Mouse (Mus musculus): ENCODE measurements around the gene AU040320. TPM values are rescaled to one million over a fixed set of nuclear protein-coding genes. Genes with fewer than 3 reads are reported as not detected.

Gene AU040320
- polyA plus RNA-seq, 1 experiment from 2014 or later: 18.8 TPM

DNA sequence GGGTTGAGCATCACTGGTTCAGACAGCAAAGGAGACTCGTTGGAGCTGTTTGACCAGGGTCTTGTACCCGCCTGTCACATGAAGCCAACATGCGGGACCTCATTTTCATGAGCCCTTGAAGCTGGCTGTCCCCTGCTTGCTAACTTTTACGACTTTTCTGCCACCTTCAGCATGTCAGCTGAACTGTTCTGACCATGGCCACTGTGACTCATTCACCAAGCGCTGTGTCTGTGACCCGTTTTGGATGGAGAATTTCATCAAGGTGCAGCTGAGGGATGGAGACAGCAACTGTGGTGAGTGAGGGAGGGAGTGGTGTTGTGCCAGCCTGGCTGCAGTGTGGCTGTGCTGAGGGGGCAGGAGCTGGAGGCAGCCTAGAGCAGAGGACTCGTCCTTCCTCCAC lies 93.6 kb downstream of the AU040320 start:
- H3K4me2 ChIP-seq (ENCODE audit: low read depth, low read length): no peak overlapping the region
- no peak for DNase-seq (ENCODE audit: low spot score)
- no peak overlapping the region for H3K27ac ChIP-seq (replicated peaks; ENCODE audit: low read depth, low read length)
- H3K4me1 ChIP-seq (ENCODE audit: control insufficient read depth, insufficient read depth, low read length): no peaks in the 10 kb centered on the region; the same call in 1 of the 2 replicates
- ATAC-seq (ENCODE audit: low read depth): no peak
- H3K9ac ChIP-seq (ENCODE audit: low read depth, low read length): no peak overlapping the region
- 61% methylated on average over 7 of the region's 7 CpGs for WGBS
- no peaks in the 10 kb centered on the region for H3K27me3 ChIP-seq (replicated peaks; ENCODE audit: control insufficient read depth, insufficient read depth, low read length)
- no peaks in the 10 kb centered on the region for H3K9me3 ChIP-seq (ENCODE audit: control insufficient read depth, low read length)
- H3K4me3 ChIP-seq (ENCODE audit: low read depth, low read length): no peak overlapping the region
- H3K36me3 ChIP-seq (ENCODE audit: control insufficient read depth, insufficient read depth, low read length): peaks cover 44% of the 10 kb centered on the region

DNA sequence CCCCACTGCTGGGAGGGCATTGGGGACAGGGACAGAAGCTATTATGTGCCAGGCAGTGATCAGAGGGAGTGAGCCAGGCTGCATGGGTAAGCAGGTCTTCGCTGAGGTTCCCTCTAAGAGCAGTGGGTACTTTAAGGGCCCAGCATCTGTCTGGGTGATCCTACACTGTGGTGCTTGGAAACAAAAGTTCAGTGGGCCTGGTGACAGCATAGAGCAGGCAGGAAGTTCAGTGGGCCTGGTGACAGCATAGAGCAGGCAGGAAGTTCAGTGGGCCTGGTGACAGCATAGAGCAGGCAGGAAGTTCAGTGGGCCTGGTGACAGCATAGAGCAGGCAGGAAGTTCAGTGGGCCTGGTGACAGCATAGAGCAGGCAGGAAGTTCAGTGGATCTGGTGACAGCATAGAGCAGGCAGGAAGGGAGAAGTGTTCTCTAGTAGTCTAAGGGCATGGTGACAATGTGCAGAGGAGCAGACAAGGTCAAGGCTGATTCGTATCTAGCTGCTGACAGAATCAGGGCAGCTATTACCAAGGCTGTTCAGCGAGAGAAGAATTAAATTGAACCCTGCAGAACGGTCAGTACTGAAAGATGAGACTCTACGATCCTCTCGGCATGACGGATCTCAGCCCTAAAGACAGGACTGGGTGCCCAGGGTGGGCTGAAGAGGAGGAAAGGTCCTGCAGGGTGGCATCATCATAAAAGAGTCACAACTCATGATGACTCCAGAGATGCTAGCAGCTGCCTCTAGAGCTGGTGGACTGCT lies 96.9 kb downstream of the AU040320 start:
- ATAC-seq (ENCODE audit: low read depth): 0 out of 2 replicates have a peak, but pooled peaks have one; percentile 8
- Histone ChIP-seq H3K36me3 (ENCODE audit: control insufficient read depth, insufficient read depth, low read length) (peaks cover 30% of the 10 kb centered on the region), H3K9ac (ENCODE audit: low read depth, low read length) (no peak overlapping the region), H3K27me3 (replicated peaks; ENCODE audit: control insufficient read depth, insufficient read depth, low read length) (no peaks in the 10 kb centered on the region), H3K4me3 (ENCODE audit: low read depth, low read length) (no peak overlapping the region), H3K4me2 (ENCODE audit: low read depth, low read length) (no peak overlapping the region), H3K9me3 (ENCODE audit: control insufficient read depth, low read length) (no peaks in the 10 kb centered on the region), H3K4me1 (ENCODE audit: control insufficient read depth, insufficient read depth, low read length) (no peaks in the 10 kb centered on the region; the same call in 1 of the 2 replicates), H3K27ac (replicated peaks; ENCODE audit: low read depth, low read length) (no peak overlapping the region; the same call in 1 of the 2 replicates)
- WGBS: 64% methylated on average over 7 of the region's 7 CpGs
- DNase-seq (ENCODE audit: low spot score): no peak

DNA sequence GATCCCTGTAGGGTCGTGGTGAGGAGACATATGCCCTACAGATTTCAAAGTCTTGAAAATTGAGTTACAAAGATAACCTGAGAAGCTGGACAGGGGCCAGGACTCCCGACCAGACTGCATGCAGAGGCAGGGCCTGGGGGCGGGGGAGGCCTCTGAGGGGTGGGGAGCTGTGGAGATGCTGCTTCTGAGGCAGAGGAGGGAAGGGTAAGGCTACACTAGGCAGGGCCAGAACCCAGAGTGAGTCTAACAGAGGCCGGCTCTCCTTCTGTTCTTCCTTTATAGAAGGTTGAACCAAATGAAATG lies 97.4 kb downstream of the AU040320 start:
- Histone ChIP-seq H3K36me3 (ENCODE audit: control insufficient read depth, insufficient read depth, low read length) (peaks cover 31% of the 10 kb centered on the region), H3K4me2 (ENCODE audit: low read depth, low read length) (no peak overlapping the region), H3K4me3 (ENCODE audit: low read depth, low read length) (no peak overlapping the region), H3K27ac (replicated peaks; ENCODE audit: low read depth, low read length) (no peak overlapping the region; the same call in 1 of the 2 replicates), H3K9me3 (ENCODE audit: control insufficient read depth, low read length) (no peaks in the 10 kb centered on the region), H3K27me3 (replicated peaks; ENCODE audit: control insufficient read depth, insufficient read depth, low read length) (no peaks in the 10 kb centered on the region), H3K4me1 (ENCODE audit: control insufficient read depth, insufficient read depth, low read length) (no peaks in the 10 kb centered on the region; the same call in 1 of the 2 replicates), H3K9ac (ENCODE audit: low read depth, low read length) (no peak overlapping the region)
- DNase-seq (ENCODE audit: low spot score) (peak; percentile 27), ATAC-seq (ENCODE audit: low read depth) (0 out of 2 replicates have a peak, but pooled peaks have one; percentile 32)
- 47% methylated on average over 4 of the region's 4 CpGs for WGBS

DNA sequence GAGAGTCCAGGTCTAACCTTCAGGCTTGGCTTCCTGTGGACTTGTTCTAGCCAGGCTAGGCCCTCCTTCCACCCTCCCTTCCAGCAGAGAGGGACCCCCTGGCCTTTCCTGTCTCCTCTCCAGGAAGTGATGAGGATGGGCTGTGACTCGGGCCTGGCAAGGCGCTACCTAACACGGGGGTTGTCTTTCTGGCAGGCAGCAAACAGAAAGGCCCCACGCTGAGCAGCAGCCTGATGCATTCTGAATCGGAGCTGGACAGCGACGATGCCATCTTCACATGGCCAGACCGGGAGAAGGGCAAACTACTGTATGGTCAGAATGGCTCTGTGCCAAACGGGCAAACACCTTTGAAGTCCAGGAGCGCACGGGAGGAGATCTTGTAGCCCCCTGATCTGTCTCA lies 99.6 kb downstream of the AU040320 start:
- Histone ChIP-seq H3K4me1 (ENCODE audit: control insufficient read depth, insufficient read depth, low read length) (no peaks in the 10 kb centered on the region; the same call in 1 of the 2 replicates), H3K27me3 (replicated peaks; ENCODE audit: control insufficient read depth, insufficient read depth, low read length) (no peaks in the 10 kb centered on the region), H3K9ac (ENCODE audit: low read depth, low read length) (no peak overlapping the region), H3K4me2 (ENCODE audit: low read depth, low read length) (no peak overlapping the region), H3K27ac (replicated peaks; ENCODE audit: low read depth, low read length) (no peak overlapping the region), H3K4me3 (ENCODE audit: low read depth, low read length) (no peak overlapping the region), H3K9me3 (ENCODE audit: control insufficient read depth, low read length) (no peaks in the 10 kb centered on the region), H3K36me3 (ENCODE audit: control insufficient read depth, insufficient read depth, low read length) (peaks cover 33% of the 10 kb centered on the region)
- ATAC-seq (ENCODE audit: low read depth): no peak
- DNase-seq (ENCODE audit: low spot score): no peak
- WGBS: 71% methylated on average over 11 of the region's 11 CpGs

DNA sequence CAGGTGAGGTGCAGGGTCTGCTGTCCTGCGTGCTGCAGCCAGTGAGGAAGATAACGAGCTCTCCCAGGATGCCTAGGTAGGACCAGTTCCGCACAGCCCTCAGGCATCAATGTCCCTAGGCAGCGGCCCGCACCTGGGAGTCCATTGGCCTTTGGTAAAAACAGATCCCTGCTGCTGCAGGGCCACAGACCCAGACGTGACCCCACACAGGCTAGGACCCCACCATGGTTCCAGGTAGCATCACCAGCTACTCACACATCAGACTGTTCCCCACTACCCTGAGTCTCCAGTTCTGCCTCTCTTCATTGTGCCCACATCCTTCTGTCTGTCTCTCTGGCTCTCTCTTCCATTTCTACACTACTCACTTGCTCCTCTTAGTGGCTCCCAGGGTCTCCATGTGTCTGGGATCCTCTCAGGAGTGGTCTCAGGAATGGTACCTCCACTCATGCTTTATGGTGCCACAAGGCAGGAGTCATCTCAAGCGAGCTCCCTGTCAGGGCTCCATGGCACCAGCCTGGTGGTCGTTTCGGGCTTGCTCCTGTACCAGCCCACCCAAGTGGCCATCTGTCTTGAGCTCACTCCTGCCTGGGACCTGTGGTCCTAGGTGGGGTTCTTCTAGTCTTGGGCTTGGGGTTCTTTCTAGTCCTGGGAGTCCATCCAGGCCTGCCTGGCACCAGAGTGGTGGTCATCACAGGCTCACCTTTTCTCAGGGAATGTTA lies 107.1 kb downstream of the AU040320 start:
- 90% methylated on average over 5 of the region's 9 CpGs for WGBS
- H3K27me3 ChIP-seq (replicated peaks; ENCODE audit: control insufficient read depth, insufficient read depth, low read length): no peaks in the 10 kb centered on the region
- peaks cover 65% of the 10 kb centered on the region for H3K36me3 ChIP-seq (ENCODE audit: control insufficient read depth, insufficient read depth, low read length)
- H3K9ac ChIP-seq (ENCODE audit: low read depth, low read length): no peak overlapping the region
- H3K4me2 ChIP-seq (ENCODE audit: low read depth, low read length): no peak overlapping the region
- H3K4me3 ChIP-seq (ENCODE audit: low read depth, low read length): no peak overlapping the region
- ATAC-seq (ENCODE audit: low read depth) (no peak), DNase-seq (ENCODE audit: low spot score) (no peak)
- H3K9me3 ChIP-seq (ENCODE audit: control insufficient read depth, low read length): no peaks in the 10 kb centered on the region
- H3K27ac ChIP-seq (replicated peaks; ENCODE audit: low read depth, low read length): no peak overlapping the region
- no peaks in the 10 kb centered on the region for H3K4me1 ChIP-seq (ENCODE audit: control insufficient read depth, insufficient read depth, low read length)

DNA sequence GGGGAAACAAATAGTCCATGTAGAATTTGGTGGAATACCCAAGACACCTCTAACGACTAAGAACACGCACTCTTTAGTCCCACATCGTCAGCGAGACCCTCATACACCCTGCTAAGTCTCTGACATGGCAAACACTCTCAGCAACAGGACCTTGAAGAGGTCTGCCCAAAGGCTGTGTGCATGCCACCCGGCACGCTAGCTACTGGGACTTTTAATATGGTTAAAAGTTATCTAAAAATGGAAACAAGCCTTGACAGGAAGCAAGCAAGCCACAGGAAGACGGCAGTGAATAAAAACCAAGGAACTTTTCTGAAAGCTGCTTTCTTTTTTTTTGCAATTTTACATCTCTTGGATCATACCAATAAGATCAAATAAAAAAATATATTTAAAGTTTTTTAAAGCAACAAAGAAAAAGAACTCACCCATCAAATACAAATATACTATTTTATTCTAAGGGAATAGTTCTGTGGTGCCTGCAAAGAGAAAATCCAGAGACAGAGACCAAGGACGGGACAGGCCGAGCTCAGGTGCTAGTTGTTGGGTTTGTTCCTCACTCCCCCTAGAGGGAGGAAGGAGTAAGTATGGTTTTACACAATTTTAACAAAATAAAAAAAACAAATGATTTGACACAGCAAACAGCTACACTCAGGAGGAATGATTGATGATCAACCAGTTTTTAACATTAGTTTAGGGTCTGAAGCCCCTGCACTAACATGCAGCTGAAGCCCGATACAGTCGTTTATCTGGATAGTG lies 108.3 kb downstream of the AU040320 start:
- H3K9ac ChIP-seq (ENCODE audit: low read depth, low read length): no peak overlapping the region
- H3K36me3 ChIP-seq (ENCODE audit: control insufficient read depth, insufficient read depth, low read length): peaks cover 70% of the 10 kb centered on the region
- WGBS: 79% methylated on average over 11 of the region's 11 CpGs
- H3K4me3 ChIP-seq (ENCODE audit: low read depth, low read length): no peak overlapping the region
- H3K9me3 ChIP-seq (ENCODE audit: control insufficient read depth, low read length): no peaks in the 10 kb centered on the region
- ATAC-seq (ENCODE audit: low read depth): no peak
- no peak overlapping the region for H3K4me2 ChIP-seq (ENCODE audit: low read depth, low read length)
- no peak overlapping the region for H3K27ac ChIP-seq (replicated peaks; ENCODE audit: low read depth, low read length)
- no peaks in the 10 kb centered on the region for H3K27me3 ChIP-seq (replicated peaks; ENCODE audit: control insufficient read depth, insufficient read depth, low read length)
- H3K4me1 ChIP-seq (ENCODE audit: control insufficient read depth, insufficient read depth, low read length): no peaks in the 10 kb centered on the region
- DNase-seq (ENCODE audit: low spot score): no peak

DNA sequence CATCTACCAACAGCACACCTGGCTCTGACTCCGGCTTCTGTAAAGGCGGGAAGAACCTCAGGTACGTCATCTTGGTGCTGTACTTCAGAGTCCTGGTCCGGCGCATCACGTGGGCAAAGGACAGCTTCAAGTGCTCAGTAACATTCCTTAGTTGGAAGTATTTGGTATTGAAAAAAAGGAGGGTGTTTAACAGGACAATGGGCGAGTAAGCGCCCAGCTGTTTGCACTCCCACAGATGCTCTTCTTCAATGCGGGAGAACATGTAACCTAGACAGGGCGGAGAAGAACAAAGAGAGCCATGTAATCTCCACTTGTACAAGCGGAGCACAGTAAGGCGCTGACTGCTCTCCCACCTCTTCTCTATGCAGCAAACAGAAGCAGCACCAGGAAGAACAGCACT lies 115.4 kb downstream of the AU040320 start:
- H3K27me3 ChIP-seq (replicated peaks; ENCODE audit: control insufficient read depth, insufficient read depth, low read length): no peaks in the 10 kb centered on the region

DNA sequence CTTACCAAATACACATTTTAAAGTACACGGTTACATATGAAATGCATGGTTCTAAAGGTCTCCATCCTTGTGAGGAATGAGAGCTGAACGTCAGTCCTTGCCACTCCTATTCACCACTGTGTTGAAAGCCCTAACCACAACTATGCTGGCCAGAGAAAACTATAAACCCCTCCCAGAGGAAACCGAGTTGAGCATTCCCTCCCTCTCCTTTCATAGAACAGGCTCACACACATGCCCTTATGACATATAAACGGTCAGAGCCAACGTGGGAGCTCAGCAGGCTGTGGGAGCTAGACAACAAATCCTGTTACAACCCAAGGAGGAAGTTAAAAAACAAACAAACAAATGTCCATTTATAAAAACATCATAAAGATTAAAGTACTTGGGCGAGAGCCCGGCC lies 119.4 kb downstream of the AU040320 start:
- Histone ChIP-seq H3K9me3 (ENCODE audit: control insufficient read depth, low read length) (no peaks in the 10 kb centered on the region), H3K27me3 (replicated peaks; ENCODE audit: control insufficient read depth, insufficient read depth, low read length) (no peaks in the 10 kb centered on the region), H3K4me1 (ENCODE audit: control insufficient read depth, insufficient read depth, low read length) (no peaks in the 10 kb centered on the region), H3K27ac (replicated peaks; ENCODE audit: low read depth, low read length) (no peak overlapping the region), H3K4me3 (ENCODE audit: low read depth, low read length) (no peak overlapping the region), H3K4me2 (ENCODE audit: low read depth, low read length) (no peak overlapping the region), H3K36me3 (ENCODE audit: control insufficient read depth, insufficient read depth, low read length) (peaks cover 64% of the 10 kb centered on the region), H3K9ac (ENCODE audit: low read depth, low read length) (no peak overlapping the region)
- ATAC-seq (ENCODE audit: low read depth): no peak
- DNase-seq (ENCODE audit: low spot score): peak; percentile 26
- WGBS: 64% methylated on average over 7 of the region's 7 CpGs

More for the DNA sequence above, 115.4 kb downstream of the AU040320 start:
- H3K4me1 ChIP-seq (ENCODE audit: control insufficient read depth, insufficient read depth, low read length): no peaks in the 10 kb centered on the region
- H3K36me3 ChIP-seq (ENCODE audit: control insufficient read depth, insufficient read depth, low read length): peaks cover 68% of the 10 kb centered on the region
- DNase-seq (ENCODE audit: low spot score) (no peak), ATAC-seq (ENCODE audit: low read depth) (no peak)
- no peak overlapping the region for H3K4me3 ChIP-seq (ENCODE audit: low read depth, low read length)
- WGBS: 94% methylated on average over 12 of the region's 12 CpGs
- no peak overlapping the region for H3K27ac ChIP-seq (replicated peaks; ENCODE audit: low read depth, low read length)
- H3K9me3 ChIP-seq (ENCODE audit: control insufficient read depth, low read length): no peaks in the 10 kb centered on the region
- H3K9ac ChIP-seq (ENCODE audit: low read depth, low read length): no peak overlapping the region
- no peak overlapping the region for H3K4me2 ChIP-seq (ENCODE audit: low read depth, low read length)
